Mouse (Mus musculus): ENCODE results near the gene Mdp1. TPM values are rescaled to one million over a fixed set of nuclear protein-coding genes. Genes with fewer than 3 reads are reported as not detected.

The Mdp1 gene
- total and polyA plus RNA-seq, 2 experiments from 2014 or later = 51.5 to 63.5 TPM

DNA sequence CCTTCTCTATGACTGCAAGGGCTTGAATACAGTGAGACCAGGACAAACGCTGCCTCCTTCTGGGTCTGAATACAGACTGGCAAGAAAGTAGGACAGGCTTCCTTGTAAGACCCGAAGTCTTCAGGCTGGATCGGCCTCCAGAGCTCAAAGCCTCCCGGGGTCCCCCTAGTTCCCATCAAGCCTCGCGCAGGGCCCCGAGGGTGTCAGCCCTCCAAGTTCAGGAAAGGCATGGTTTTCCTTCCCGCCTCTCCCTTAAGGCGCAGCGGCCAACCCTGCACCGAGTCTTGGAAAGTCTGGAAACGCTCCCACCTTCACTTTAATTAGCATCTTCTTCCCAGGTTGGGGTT lies 11.2 kb upstream of the Mdp1 start:
- peaks cover 16% of the 10 kb centered on the region for H3K4me1 ChIP-seq (ENCODE audit: insufficient read depth)

GRCm38 (mm10) chr14:55660636-55661035 lies 328 bp upstream of the Mdp1 start:
- Histone ChIP-seq H3K9me3 (ENCODE audit: low read length) (no peaks in the 10 kb centered on the region), H3K27ac (ENCODE audit: low read depth, low read length) (no peak overlapping the region), H3K4me2 (ENCODE audit: low read depth) (peak overlapping the region; percentile 59; the same call in 1 of the 2 replicates), H3K4me1 (ENCODE audit: insufficient read depth) (0 out of 2 replicates have a peak, but pooled peaks cover 2% of the 10 kb centered on the region), H3K36me3 (ENCODE audit: insufficient read depth) (peaks cover 25% of the 10 kb centered on the region), H3K4me3 (ENCODE audit: low read depth, low read length) (peak overlapping the region; percentile 60; the same call in 1 of the 2 replicates), H3K27me3 (ENCODE audit: insufficient read depth, low read length) (no peaks in the 10 kb centered on the region), H3K9ac (peak overlapping the region; percentile 59; the same call in 1 of the 2 replicates)
- no peak for TF ChIP-seq CTCF (IDR thresholded peaks at IDR 0.05; ENCODE audit: low read depth)
- whole genome bisulfite sequencing = 20% methylated on average over 2 of the region's 2 CpGs
- no peak for ATAC-seq
- DNase-seq = no peak

More for the DNA sequence above, 11.2 kb upstream of the Mdp1 start:
- Histone ChIP-seq H3K36me3 (ENCODE audit: insufficient read depth) (peaks cover 3% of the 10 kb centered on the region; the same call in 1 of the 2 replicates), H3K9ac (peak overlapping the region; percentile 65), H3K4me3 (ENCODE audit: low read depth, low read length) (peak overlapping the region; percentile 85), H3K27ac (ENCODE audit: low read depth, low read length) (peak overlapping the region; percentile 89), H3K27me3 (ENCODE audit: insufficient read depth, low read length) (no peaks in the 10 kb centered on the region), H3K4me2 (ENCODE audit: low read depth) (peak overlapping the region; percentile 83), H3K9me3 (ENCODE audit: low read length) (no peaks in the 10 kb centered on the region)
- WGBS = under 1% methylated on average over 12 of the region's 12 CpGs
- no peak; the same call in 1 of the 2 replicates for TF ChIP-seq CTCF (IDR thresholded peaks at IDR 0.05; ENCODE audit: low read depth)
- ATAC-seq = peak; percentile 58
- DNase-seq = no peak

GRCm38 (mm10) chr14:55658011-55658410 lies 2.3 kb downstream of the Mdp1 start:
- H3K4me1 ChIP-seq (ENCODE audit: insufficient read depth) = 0 out of 2 replicates have a peak, but pooled peaks cover 2% of the 10 kb centered on the region
- no peak for TF ChIP-seq CTCF (IDR thresholded peaks at IDR 0.05; ENCODE audit: low read depth)

GRCm38 (mm10) chr14:55656935-55657334 lies 3.4 kb downstream of the Mdp1 start:
- ATAC-seq (no peak), DNase-seq (no peak)
- TF ChIP-seq CTCF (IDR thresholded peaks at IDR 0.05; ENCODE audit: low read depth) = no peak
- no peaks in the 10 kb centered on the region for H3K9me3 ChIP-seq (ENCODE audit: low read length)
- no peak overlapping the region for H3K4me2 ChIP-seq (ENCODE audit: low read depth)
- H3K9ac ChIP-seq = no peak overlapping the region
- H3K4me1 ChIP-seq (ENCODE audit: insufficient read depth) = 0 out of 2 replicates have a peak, but pooled peaks cover 2% of the 10 kb centered on the region
- H3K36me3 ChIP-seq (ENCODE audit: insufficient read depth) = peaks cover 11% of the 10 kb centered on the region; the same call in 1 of the 2 replicates
- WGBS = 89% methylated on average over 3 of the region's 3 CpGs
- H3K27ac ChIP-seq (ENCODE audit: low read depth, low read length) = no peak overlapping the region
- H3K27me3 ChIP-seq (ENCODE audit: insufficient read depth, low read length) = no peaks in the 10 kb centered on the region
- H3K4me3 ChIP-seq (ENCODE audit: low read depth, low read length) = no peak overlapping the region

More at GRCm38 (mm10) chr14:55658011-55658410, 2.3 kb downstream of the Mdp1 start:
- no peak for ATAC-seq
- H3K9me3 ChIP-seq (ENCODE audit: low read length) = no peaks in the 10 kb centered on the region
- 94% methylated on average over 5 of the region's 5 CpGs for WGBS
- no peak for DNase-seq
- H3K4me2 ChIP-seq (ENCODE audit: low read depth) = no peak overlapping the region
- H3K27me3 ChIP-seq (ENCODE audit: insufficient read depth, low read length) = no peaks in the 10 kb centered on the region
- H3K9ac ChIP-seq = no peak overlapping the region
- peaks cover 16% of the 10 kb centered on the region for H3K36me3 ChIP-seq (ENCODE audit: insufficient read depth)
- no peak overlapping the region for H3K4me3 ChIP-seq (ENCODE audit: low read depth, low read length)
- H3K27ac ChIP-seq (ENCODE audit: low read depth, low read length) = no peak overlapping the region

- no peak for DNase-seq
- Histone ChIP-seq H3K9me3 (ENCODE audit: low read length) (no peaks in the 10 kb centered on the region), H3K4me3 (ENCODE audit: low read depth, low read length) (no peak overlapping the region), H3K27ac (ENCODE audit: low read depth, low read length) (no peak overlapping the region), H3K9ac (no peak overlapping the region), H3K4me2 (ENCODE audit: low read depth) (no peak overlapping the region), H3K4me1 (ENCODE audit: insufficient read depth) (no peaks in the 10 kb centered on the region), H3K27me3 (ENCODE audit: insufficient read depth, low read length) (no peaks in the 10 kb centered on the region), H3K36me3 (ENCODE audit: insufficient read depth) (no peaks in the 10 kb centered on the region; the same call in 1 of the 2 replicates)
- ATAC-seq = no peak
- WGBS = 91% methylated on average over 7 of the region's 7 CpGs
- TF ChIP-seq CTCF (IDR thresholded peaks at IDR 0.05; ENCODE audit: low read depth) = no peak
Observed at GRCm38 (mm10) chr14:55651528-55651927, 8.8 kb downstream of the Mdp1 start.

- H3K4me3 ChIP-seq (ENCODE audit: low read depth, low read length) = no peak within 1 kb of the TSS
- H3K9ac ChIP-seq = no peak within 1 kb of the TSS
- no peaks in the 10 kb centered on the region for H3K27me3 ChIP-seq (ENCODE audit: insufficient read depth, low read length)
- TF ChIP-seq CTCF (IDR thresholded peaks at IDR 0.05; ENCODE audit: low read depth) = no peak
- H3K27ac ChIP-seq (ENCODE audit: low read depth, low read length) = no peak within 1 kb of the TSS
- H3K4me2 ChIP-seq (ENCODE audit: low read depth) = no peak within 1 kb of the TSS
- ATAC-seq (no peak), DNase-seq (no peak)
- H3K4me1 ChIP-seq (ENCODE audit: insufficient read depth) = 0 out of 2 replicates have a peak, but pooled peaks cover under 1% of the 10 kb centered on the region
- no peaks in the 10 kb centered on the region for H3K9me3 ChIP-seq (ENCODE audit: low read length)
- 93% methylated on average over 2 of the region's 2 CpGs for WGBS
- H3K36me3 ChIP-seq (ENCODE audit: insufficient read depth) = no peaks in the 10 kb centered on the region; the same call in 1 of the 2 replicates
Observed at GRCm38 (mm10) chr14:55649884-55650283, 10.4 kb downstream of the Mdp1 start, which contains the start of gene Tssk4. Gene Tssk4, plus strand, starts transcription at chr14:55650184.

- Histone ChIP-seq H3K36me3 (ENCODE audit: insufficient read depth) (peaks cover 16% of the 10 kb centered on the region), H3K4me2 (ENCODE audit: low read depth) (peak overlapping the region; percentile 61), H3K4me1 (ENCODE audit: insufficient read depth) (peaks cover 10% of the 10 kb centered on the region), H3K27me3 (ENCODE audit: insufficient read depth, low read length) (no peaks in the 10 kb centered on the region), H3K4me3 (ENCODE audit: low read depth, low read length) (peak overlapping the region; percentile 89), H3K9me3 (ENCODE audit: low read length) (no peaks in the 10 kb centered on the region), H3K27ac (ENCODE audit: low read depth, low read length) (no peak overlapping the region), H3K9ac (peak overlapping the region; percentile 93)
- WGBS = 29% methylated on average over 17 of the region's 17 CpGs
- ATAC-seq (no peak), DNase-seq (no peak)
- no peak for TF ChIP-seq CTCF (IDR thresholded peaks at IDR 0.05; ENCODE audit: low read depth)
Observed at GRCm38 (mm10) chr14:55644261-55644888, 15.9 kb downstream of the Mdp1 start.

Data from forebrain, postnatal 0 days (tissue).